Mouse (Mus musculus) erythroblast, embryonic 14.5 days (primary cell): ENCODE results near the gene Sik3.

ENCODE experiments used
- GATA1 ChIP-seq: IDR thresholded peaks from 2 replicates; pipeline ENCODE4 v1.6.1; 2012; ENCODE audit warnings: low read length, inconsistent platforms, mixed read lengths
- TAL1 ChIP-seq: IDR thresholded peaks from 3 replicates; pipeline ENCODE4 v1.6.1; 2012; ENCODE audit warnings: low read length, inconsistent platforms, mixed read lengths

- no peak for TF ChIP-seq GATA1
- no peak for TF ChIP-seq TAL1
Observed at GRCm38 (mm10) chr9:46026058-46026849, 13.6 kb downstream of the Sik3 start.
